Mouse (Mus musculus) lung, adult 2 months (tissue): ENCODE measurements around the gene Cisd3.

Experiments used
- CTCF ChIP-seq: fragments of 200-500 bp; IDR thresholded peaks from 2 replicates; pipeline ENCODE4 v1.5.1; 2011; ENCODE audit warnings: mild to moderate bottlenecking, low read length, control low read depth; ENCODE audit not compliant: insufficient read depth
- POLR2A ChIP-seq: fragments of 200-500 bp; IDR thresholded peaks from 2 replicates; pipeline ENCODE4 v1.6.1; 2011; ENCODE audit warnings: low read depth, mild to moderate bottlenecking, control low read depth, low read length, borderline replicate concordance; ENCODE audit errors: extremely low read depth

DNA sequence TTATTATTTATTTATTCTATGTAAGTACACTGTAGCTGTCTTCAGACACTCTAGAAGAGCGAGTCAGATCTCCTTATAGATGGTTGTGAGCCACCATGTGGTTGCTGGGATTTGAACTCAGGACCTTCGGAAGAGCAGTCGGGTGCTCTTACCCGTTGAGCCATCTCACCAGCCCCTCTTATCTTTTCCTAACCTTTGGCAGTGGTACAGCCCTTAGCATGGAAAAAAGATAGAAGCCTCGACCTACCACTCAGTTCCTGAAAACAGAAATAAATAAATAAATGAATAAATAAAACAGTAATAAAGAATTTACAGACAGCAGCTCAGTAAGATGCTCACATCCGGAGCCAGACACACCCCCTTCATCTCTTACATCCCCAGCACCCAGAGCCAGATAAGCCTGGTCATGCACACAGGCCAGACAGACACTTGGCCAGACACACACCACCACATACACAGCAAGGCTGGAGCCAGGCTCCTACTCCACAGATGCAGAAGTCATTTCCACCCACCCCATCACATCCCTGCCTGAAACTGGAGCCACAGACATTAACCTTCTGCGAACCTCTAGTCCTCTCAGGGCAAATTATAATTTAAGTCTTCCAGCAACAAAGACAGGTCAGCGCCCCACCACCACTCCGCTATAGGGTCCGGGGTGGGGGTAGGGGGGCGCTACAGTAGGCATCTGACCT lies 11.7 kb downstream of the Cisd3 start:
- no peak for TF ChIP-seq CTCF
- TF ChIP-seq POLR2A: no peak
